Mouse (Mus musculus) fibroblast of lung, adult 2 months (primary cell): ENCODE data around the gene Dmrt2.

Source experiments
- DNase-seq: peaks from one replicate; pipeline ENCODE4 v3.0.0-alpha.2; 2011; ENCODE audit warnings: low read depth

The Dmrt2 gene

GRCm38 (mm10) chr19:25675866-25676440, 3.7 kb downstream of the Dmrt2 start:
- no peak for DNase-seq

GRCm38 (mm10) chr19:25698850-25699249, 26.6 kb downstream of the Dmrt2 start:
- DNase-seq, result no peak

- DNase-seq, result no peak
Measured at GRCm38 (mm10) chr19:25713382-25713781, 41.2 kb downstream of the Dmrt2 start.

- no peak for DNase-seq
Measured at GRCm38 (mm10) chr19:25714927-25715326, 42.7 kb downstream of the Dmrt2 start.

- DNase-seq, result no peak
Measured at GRCm38 (mm10) chr19:25722616-25723015, 50.4 kb downstream of the Dmrt2 start.
